Mouse (Mus musculus): Measurements from ENCODE around the gene Neu3. TPM values are rescaled to one million over a fixed set of nuclear protein-coding genes. Genes with fewer than 3 reads are reported as not detected.

Gene Neu3
- 1 to 10 TPM; 2.3 to 3.0 TPM for total RNA-seq (2021)
- long read RNA-seq, experiment 1, partial matches to known transcripts: 0 of 3 reads
- long read RNA-seq, experiment 1, other reads (novel, unspliced or antisense): 0 of 3 reads
- long read RNA-seq, experiment 2, partial matches to known transcripts: 0 of 1 reads
- long read RNA-seq, experiment 2, other reads (novel, unspliced or antisense): 0 of 1 reads

- peak; percentile 89 to 93 for DNase-seq (ENCODE audit: low spot score in 2 of 2)
These were observed at the start of gene Neu3 for GRCm38 (mm10) chr7:99828083-99828570. Neu3 (minus strand) TSS chr7:99828417.

GRCm38 (mm10) chr7:99876345-99876744 lies 48.1 kb upstream of the Neu3 start:
- DNase-seq (ENCODE audit: low spot score in 2 of 2): peak; percentile 89 to 92

GRCm38 (mm10) chr7:99875891-99876290 lies 47.7 kb upstream of the Neu3 start:
- DNase-seq (ENCODE audit: low spot score in 2 of 2): no peak

- DNase-seq (ENCODE audit: low spot score in 2 of 2): no peak
These were observed 45.7 kb upstream of the Neu3 start for GRCm38 (mm10) chr7:99873965-99874364.

- no peak for DNase-seq (ENCODE audit: low spot score in 2 of 2)
These were observed 41.1 kb upstream of the Neu3 start for GRCm38 (mm10) chr7:99869296-99869695.

GRCm38 (mm10) chr7:99865219-99865618 lies 37.0 kb upstream of the Neu3 start:
- DNase-seq (ENCODE audit: low spot score in 2 of 2): no peak

GRCm38 (mm10) chr7:99864241-99865028 lies 36.2 kb upstream of the Neu3 start:
- DNase-seq (ENCODE audit: low spot score in 2 of 2): no peak

- no peak for DNase-seq (ENCODE audit: low spot score in 2 of 2)
These were observed 35.1 kb upstream of the Neu3 start, which contains the start of gene Spcs2 for GRCm38 (mm10) chr7:99863362-99863761. Spcs2 (minus strand) TSS chr7:99863462.

- peak; percentile 98 to 99 for DNase-seq (ENCODE audit: low spot score in 2 of 2)
These were observed 30.8 kb upstream of the Neu3 start, which contains the start of gene Xrra1 for GRCm38 (mm10) chr7:99858813-99859585. Xrra1 (plus strand) TSS chr7:99859116.

GRCm38 (mm10) chr7:99858175-99858812 lies 30.1 kb upstream of the Neu3 start:
- no peak for DNase-seq (ENCODE audit: low spot score in 2 of 2)

- DNase-seq (ENCODE audit: low spot score in 2 of 2): no peak
These were observed 28.1 kb upstream of the Neu3 start for GRCm38 (mm10) chr7:99856266-99856861.

- no peak for DNase-seq (ENCODE audit: low spot score in 2 of 2)
These were observed 26.1 kb upstream of the Neu3 start for GRCm38 (mm10) chr7:99854311-99854710.

- no peak for DNase-seq (ENCODE audit: low spot score in 2 of 2)
These were observed 25.1 kb upstream of the Neu3 start for GRCm38 (mm10) chr7:99853350-99853749.

- DNase-seq (ENCODE audit: low spot score in 2 of 2): no peak
These were observed 23.4 kb upstream of the Neu3 start for GRCm38 (mm10) chr7:99851618-99852017.

GRCm38 (mm10) chr7:99851121-99851520 lies 22.9 kb upstream of the Neu3 start:
- DNase-seq (ENCODE audit: low spot score in 2 of 2): no peak

- no peak for DNase-seq (ENCODE audit: low spot score in 2 of 2)
These were observed 22.3 kb upstream of the Neu3 start for GRCm38 (mm10) chr7:99850534-99850933.

- no peak for DNase-seq (ENCODE audit: low spot score in 2 of 2)
These were observed 17.5 kb upstream of the Neu3 start for GRCm38 (mm10) chr7:99845533-99846236.

GRCm38 (mm10) chr7:99838241-99838640 lies 10.0 kb upstream of the Neu3 start:
- no peak for DNase-seq (ENCODE audit: low spot score in 2 of 2)

- no peak for DNase-seq (ENCODE audit: low spot score in 2 of 2)
These were observed 9.3 kb upstream of the Neu3 start for GRCm38 (mm10) chr7:99837358-99838071.
